Mouse (Mus musculus): Measurements from ENCODE around the gene Ptgir. TPM values are rescaled to one million over a fixed set of nuclear protein-coding genes. Genes with fewer than 3 reads are reported as not detected.

Gene Ptgir
- polyA plus RNA-seq, 1 experiment: 13.0 TPM

- peak overlapping the region; percentile 66 for H3K4me3 ChIP-seq (replicated peaks; ENCODE audit: control insufficient read depth, low read depth, low read length)
- peaks cover 20% of the 10 kb centered on the region for H3K4me1 ChIP-seq (ENCODE audit: control insufficient read depth, insufficient read depth, low read length)
- H3K27ac ChIP-seq (ENCODE audit: control insufficient read depth, insufficient read depth, low read depth, low read length, poor library complexity): peak overlapping the region; percentile 92
- TF ChIP-seq POLR2A (IDR thresholded peaks at IDR 0.05; ENCODE audit: borderline replicate concordance, control insufficient read depth, low read depth, low read length) (0 out of 2 replicates have a peak, but pooled peaks have one; percentile 8), CTCF (IDR thresholded peaks at IDR 0.05; ENCODE audit: control insufficient read depth, insufficient read depth, low read length) (no peak)
- 85% methylated on average over 41 of the region's 41 CpGs for WGBS
Measured at GRCm38 (mm10) chr7:16906889-16907559, 734 bp downstream of the Ptgir start.

- H3K27ac ChIP-seq (ENCODE audit: control insufficient read depth, insufficient read depth, low read depth, low read length, poor library complexity): peak overlapping the region; percentile 92
- H3K4me3 ChIP-seq (replicated peaks; ENCODE audit: control insufficient read depth, low read depth, low read length): peak overlapping the region; percentile 66
- H3K4me1 ChIP-seq (ENCODE audit: control insufficient read depth, insufficient read depth, low read length): peaks cover 16% of the 10 kb centered on the region
- TF ChIP-seq CTCF (IDR thresholded peaks at IDR 0.05; ENCODE audit: control insufficient read depth, insufficient read depth, low read length): no peak
- no peak for TF ChIP-seq POLR2A (IDR thresholded peaks at IDR 0.05; ENCODE audit: borderline replicate concordance, control insufficient read depth, low read depth, low read length)
- WGBS: 20% methylated on average over 7 of the region's 7 CpGs
Measured at GRCm38 (mm10) chr7:16907842-16908241, 1.6 kb downstream of the Ptgir start.

- Histone ChIP-seq H3K4me1 (ENCODE audit: control insufficient read depth, insufficient read depth, low read length) (peaks cover 15% of the 10 kb centered on the region), H3K4me3 (replicated peaks; ENCODE audit: control insufficient read depth, low read depth, low read length) (peak overlapping the region; percentile 64), H3K27ac (ENCODE audit: control insufficient read depth, insufficient read depth, low read depth, low read length, poor library complexity) (peak overlapping the region; percentile 92)
- TF ChIP-seq POLR2A (IDR thresholded peaks at IDR 0.05; ENCODE audit: borderline replicate concordance, control insufficient read depth, low read depth, low read length) (no peak), CTCF (IDR thresholded peaks at IDR 0.05; ENCODE audit: control insufficient read depth, insufficient read depth, low read length) (no peak)
- WGBS: 4% methylated on average over 11 of the region's 11 CpGs
Measured at GRCm38 (mm10) chr7:16908367-16908766, 2.1 kb downstream of the Ptgir start.

- peaks cover 15% of the 10 kb centered on the region for H3K4me1 ChIP-seq (ENCODE audit: control insufficient read depth, insufficient read depth, low read length)
- TF ChIP-seq POLR2A (IDR thresholded peaks at IDR 0.05; ENCODE audit: borderline replicate concordance, control insufficient read depth, low read depth, low read length) (0 out of 2 replicates have a peak, but pooled peaks have one; percentile 26), CTCF (IDR thresholded peaks at IDR 0.05; ENCODE audit: control insufficient read depth, insufficient read depth, low read length) (no peak)
- H3K4me3 ChIP-seq (replicated peaks; ENCODE audit: control insufficient read depth, low read depth, low read length): peak overlapping the region; percentile 64
- WGBS: 30% methylated on average over 11 of the region's 11 CpGs
- peak overlapping the region; percentile 92 for H3K27ac ChIP-seq (ENCODE audit: control insufficient read depth, insufficient read depth, low read depth, low read length, poor library complexity)
Measured at GRCm38 (mm10) chr7:16908859-16909258, 2.6 kb downstream of the Ptgir start.

- WGBS: 6% methylated on average over 10 of the region's 10 CpGs
- TF ChIP-seq CTCF (IDR thresholded peaks at IDR 0.05; ENCODE audit: control insufficient read depth, insufficient read depth, low read length) (no peak), POLR2A (IDR thresholded peaks at IDR 0.05; ENCODE audit: borderline replicate concordance, control insufficient read depth, low read depth, low read length) (no peak)
- Histone ChIP-seq H3K27ac (ENCODE audit: control insufficient read depth, insufficient read depth, low read depth, low read length, poor library complexity) (peak overlapping the region; percentile 92), H3K4me3 (replicated peaks; ENCODE audit: control insufficient read depth, low read depth, low read length) (peak overlapping the region; percentile 4), H3K4me1 (ENCODE audit: control insufficient read depth, insufficient read depth, low read length) (peaks cover 13% of the 10 kb centered on the region)
Measured at GRCm38 (mm10) chr7:16909909-16910308, 3.6 kb downstream of the Ptgir start.

- Histone ChIP-seq H3K4me3 (replicated peaks; ENCODE audit: control insufficient read depth, low read depth, low read length) (no peak overlapping the region), H3K27ac (ENCODE audit: control insufficient read depth, insufficient read depth, low read depth, low read length, poor library complexity) (peak overlapping the region; percentile 18; the same call in 1 of the 2 replicates), H3K4me1 (ENCODE audit: control insufficient read depth, insufficient read depth, low read length) (peaks cover 8% of the 10 kb centered on the region)
- TF ChIP-seq CTCF (IDR thresholded peaks at IDR 0.05; ENCODE audit: control insufficient read depth, insufficient read depth, low read length) (no peak), POLR2A (IDR thresholded peaks at IDR 0.05; ENCODE audit: borderline replicate concordance, control insufficient read depth, low read depth, low read length) (no peak)
- WGBS: 40% methylated on average over 3 of the region's 3 CpGs
Measured at GRCm38 (mm10) chr7:16911904-16912303, 5.6 kb downstream of the Ptgir start.

GRCm38 (mm10) chr7:16912360-16912759 is 6.1 kb downstream of the Ptgir start:
- no peak for TF ChIP-seq POLR2A (IDR thresholded peaks at IDR 0.05; ENCODE audit: borderline replicate concordance, control insufficient read depth, low read depth, low read length)
- no peak for TF ChIP-seq CTCF (IDR thresholded peaks at IDR 0.05; ENCODE audit: control insufficient read depth, insufficient read depth, low read length)
- WGBS: 48% methylated on average over 6 of the region's 6 CpGs
- Histone ChIP-seq H3K27ac (ENCODE audit: control insufficient read depth, insufficient read depth, low read depth, low read length, poor library complexity) (peak overlapping the region; percentile 18; the same call in 1 of the 2 replicates), H3K4me1 (ENCODE audit: control insufficient read depth, insufficient read depth, low read length) (peaks cover 3% of the 10 kb centered on the region), H3K4me3 (replicated peaks; ENCODE audit: control insufficient read depth, low read depth, low read length) (no peak overlapping the region)

GRCm38 (mm10) chr7:16913806-16914452 is 7.6 kb downstream of the Ptgir start:
- no peak overlapping the region for H3K27ac ChIP-seq (ENCODE audit: control insufficient read depth, insufficient read depth, low read depth, low read length, poor library complexity)
- TF ChIP-seq CTCF (IDR thresholded peaks at IDR 0.05; ENCODE audit: control insufficient read depth, insufficient read depth, low read length) (peak; percentile 89), POLR2A (IDR thresholded peaks at IDR 0.05; ENCODE audit: borderline replicate concordance, control insufficient read depth, low read depth, low read length) (no peak)
- H3K4me3 ChIP-seq (replicated peaks; ENCODE audit: control insufficient read depth, low read depth, low read length): no peak overlapping the region
- WGBS: 32% methylated on average over 10 of the region's 10 CpGs
- peaks cover 2% of the 10 kb centered on the region; the same call in 1 of the 2 replicates for H3K4me1 ChIP-seq (ENCODE audit: control insufficient read depth, insufficient read depth, low read length)

Measured in bone marrow, adult 2 months (tissue).